Mouse (Mus musculus): ENCODE data around the gene Abtb2. TPM values are rescaled to one million over a fixed set of nuclear protein-coding genes. Genes with fewer than 3 reads are reported as not detected.

Abtb2 gene
- polyA plus RNA-seq, 1 experiment from 2014 or later = 18.6 TPM

DNA sequence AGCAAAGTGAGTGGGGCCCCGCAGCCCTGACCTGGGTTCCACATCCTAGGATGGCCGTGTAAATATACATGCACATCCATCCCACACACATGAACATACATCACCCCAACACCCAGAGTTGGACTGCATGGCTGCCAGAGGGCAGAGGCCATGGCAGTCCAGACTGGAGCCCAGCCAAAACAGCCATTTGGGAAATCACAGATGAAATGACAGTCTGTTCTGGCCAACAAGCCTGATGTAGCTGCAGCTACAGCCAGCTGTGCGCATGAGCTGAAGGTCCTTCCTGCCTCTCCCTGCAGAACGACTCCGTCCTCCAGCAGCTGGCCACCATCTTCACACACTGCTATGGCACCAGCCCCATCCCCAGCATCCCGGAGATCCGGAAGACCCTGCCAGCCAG, 144.7 kb downstream of the Abtb2 start:
- Histone ChIP-seq H3K4me2 (ENCODE audit: low read length) (no peak overlapping the region), H3K9ac (ENCODE audit: low read length) (no peak overlapping the region), H3K27me3 (ENCODE audit: control insufficient read depth, insufficient read depth, low read length) (no peaks in the 10 kb centered on the region), H3K27ac (replicated peaks in 1 of 2; ENCODE audit: control insufficient read depth in 1 of 2, insufficient read depth in 1 of 2, low read depth in 2 of 2, low read length in 2 of 2) (no peak overlapping the region), H3K9me3 (ENCODE audit: control insufficient read depth, low read length) (no peaks in the 10 kb centered on the region), H3K4me3 (ENCODE audit: control insufficient read depth in 1 of 2, insufficient read depth in 1 of 2, low read depth in 1 of 2, low read length in 2 of 2) (no peak overlapping the region), H3K4me1 (ENCODE audit: control insufficient read depth in 2 of 2, insufficient read depth in 2 of 2, low read length in 2 of 2) (peaks cover 17 to 24% of the 10 kb centered on the region in 2 experiments), H3K36me3 (ENCODE audit: control insufficient read depth, insufficient read depth, low read length) (peaks cover 85% of the 10 kb centered on the region)
- ATAC-seq (ENCODE audit: insufficient number of reproducible peaks, insufficient read depth, low FRiP score, low read depth) = no peak
- WGBS = 92% methylated on average over 7 of the region's 7 CpGs

- H3K36me3 ChIP-seq (ENCODE audit: control insufficient read depth, insufficient read depth, low read length) = peaks cover 90% of the 10 kb centered on the region
- no peak overlapping the region for H3K4me2 ChIP-seq (ENCODE audit: low read length)
- no peaks in the 10 kb centered on the region for H3K27me3 ChIP-seq (ENCODE audit: control insufficient read depth, insufficient read depth, low read length)
- H3K9ac ChIP-seq (ENCODE audit: low read length) = no peak overlapping the region
- no peak for ATAC-seq (ENCODE audit: insufficient number of reproducible peaks, insufficient read depth, low FRiP score, low read depth)
- no peak overlapping the region for H3K4me3 ChIP-seq (ENCODE audit: control insufficient read depth in 1 of 2, insufficient read depth in 1 of 2, low read depth in 1 of 2, low read length in 2 of 2)
- 81% methylated on average over 7 of the region's 7 CpGs for WGBS
- H3K27ac ChIP-seq (replicated peaks in 1 of 2; ENCODE audit: control insufficient read depth in 1 of 2, insufficient read depth in 1 of 2, low read depth in 2 of 2, low read length in 2 of 2) = no peak overlapping the region
- H3K4me1 ChIP-seq (ENCODE audit: control insufficient read depth in 2 of 2, insufficient read depth in 2 of 2, low read length in 2 of 2) = peaks cover 7 to 8% of the 10 kb centered on the region in 2 experiments; a peak in 2 of 4 replicates
- no peaks in the 10 kb centered on the region for H3K9me3 ChIP-seq (ENCODE audit: control insufficient read depth, low read length)
Measured at GRCm38 (mm10) chr2:103713831-103714230, 147.7 kb downstream of the Abtb2 start.

- ATAC-seq (ENCODE audit: insufficient number of reproducible peaks, insufficient read depth, low FRiP score, low read depth) = no peak
Measured at GRCm38 (mm10) chr2:103714412-103714811, 148.3 kb downstream of the Abtb2 start.

GRCm38 (mm10) chr2:103718594-103719291, 152.6 kb downstream of the Abtb2 start:
- ATAC-seq (ENCODE audit: insufficient number of reproducible peaks, insufficient read depth, low FRiP score, low read depth) = peak; percentile 65; the same call in 1 of the 2 replicates
- H3K4me3 ChIP-seq (ENCODE audit: control insufficient read depth in 1 of 2, insufficient read depth in 1 of 2, low read depth in 1 of 2, low read length in 2 of 2) = no peak overlapping the region
- peaks cover 76% of the 10 kb centered on the region for H3K36me3 ChIP-seq (ENCODE audit: control insufficient read depth, insufficient read depth, low read length)
- no peak overlapping the region for H3K27ac ChIP-seq (replicated peaks in 1 of 2; ENCODE audit: control insufficient read depth in 1 of 2, insufficient read depth in 1 of 2, low read depth in 2 of 2, low read length in 2 of 2)
- no peaks in the 10 kb centered on the region for H3K27me3 ChIP-seq (ENCODE audit: control insufficient read depth, insufficient read depth, low read length)
- H3K4me2 ChIP-seq (ENCODE audit: low read length) = no peak overlapping the region
- WGBS = 60% methylated on average over 8 of the region's 8 CpGs
- no peaks in the 10 kb centered on the region for H3K9me3 ChIP-seq (ENCODE audit: control insufficient read depth, low read length)
- no peak overlapping the region for H3K9ac ChIP-seq (ENCODE audit: low read length)
- peaks cover 7 to 8% of the 10 kb centered on the region in 2 experiments; a peak in 2 of 4 replicates for H3K4me1 ChIP-seq (ENCODE audit: control insufficient read depth in 2 of 2, insufficient read depth in 2 of 2, low read length in 2 of 2)

More at GRCm38 (mm10) chr2:103714412-103714811, 148.3 kb downstream of the Abtb2 start:
- Histone ChIP-seq H3K9me3 (ENCODE audit: control insufficient read depth, low read length) (no peaks in the 10 kb centered on the region), H3K4me2 (ENCODE audit: low read length) (no peak overlapping the region), H3K27ac (replicated peaks in 1 of 2; ENCODE audit: control insufficient read depth in 1 of 2, insufficient read depth in 1 of 2, low read depth in 2 of 2, low read length in 2 of 2) (no peak overlapping the region), H3K4me3 (ENCODE audit: control insufficient read depth in 1 of 2, insufficient read depth in 1 of 2, low read depth in 1 of 2, low read length in 2 of 2) (no peak overlapping the region), H3K4me1 (ENCODE audit: control insufficient read depth in 2 of 2, insufficient read depth in 2 of 2, low read length in 2 of 2) (peaks cover 7 to 8% of the 10 kb centered on the region in 2 experiments; a peak in 2 of 4 replicates), H3K27me3 (ENCODE audit: control insufficient read depth, insufficient read depth, low read length) (no peaks in the 10 kb centered on the region), H3K36me3 (ENCODE audit: control insufficient read depth, insufficient read depth, low read length) (peaks cover 84% of the 10 kb centered on the region), H3K9ac (ENCODE audit: low read length) (no peak overlapping the region)
- WGBS = 69% methylated on average over 4 of the region's 4 CpGs

DNA sequence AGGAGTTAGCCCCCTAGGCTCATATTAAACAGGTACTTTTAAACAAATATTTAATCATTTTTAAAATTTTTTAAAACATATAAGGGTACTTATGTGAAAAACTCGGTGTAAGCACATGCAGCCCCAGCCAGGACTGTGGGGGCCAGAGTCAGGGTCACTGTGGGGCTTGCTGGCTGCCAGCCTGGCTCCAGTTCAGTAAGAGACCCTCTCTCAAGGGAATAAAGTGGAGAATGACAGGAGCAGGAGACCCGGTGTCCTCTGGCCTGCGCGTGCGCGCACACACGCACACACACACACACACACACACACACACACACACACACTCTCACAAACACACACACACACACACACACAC, 153.2 kb downstream of the Abtb2 start:
- no peak for ATAC-seq (ENCODE audit: insufficient number of reproducible peaks, insufficient read depth, low FRiP score, low read depth)

GRCm38 (mm10) chr2:103724521-103724920, 158.4 kb downstream of the Abtb2 start:
- no peak overlapping the region for H3K27ac ChIP-seq (replicated peaks in 1 of 2; ENCODE audit: control insufficient read depth in 1 of 2, insufficient read depth in 1 of 2, low read depth in 2 of 2, low read length in 2 of 2)
- H3K27me3 ChIP-seq (ENCODE audit: control insufficient read depth, insufficient read depth, low read length) = no peaks in the 10 kb centered on the region
- H3K4me1 ChIP-seq (ENCODE audit: control insufficient read depth in 2 of 2, insufficient read depth in 2 of 2, low read length in 2 of 2) = no peaks in the 10 kb centered on the region
- WGBS = 79% methylated on average over 2 of the region's 2 CpGs
- H3K36me3 ChIP-seq (ENCODE audit: control insufficient read depth, insufficient read depth, low read length) = peaks cover 88% of the 10 kb centered on the region
- no peaks in the 10 kb centered on the region for H3K9me3 ChIP-seq (ENCODE audit: control insufficient read depth, low read length)
- no peak overlapping the region for H3K9ac ChIP-seq (ENCODE audit: low read length)
- no peak overlapping the region for H3K4me2 ChIP-seq (ENCODE audit: low read length)
- no peak overlapping the region for H3K4me3 ChIP-seq (ENCODE audit: control insufficient read depth in 1 of 2, insufficient read depth in 1 of 2, low read depth in 1 of 2, low read length in 2 of 2)
- no peak for ATAC-seq (ENCODE audit: insufficient number of reproducible peaks, insufficient read depth, low FRiP score, low read depth)

More for the DNA sequence above, 153.2 kb downstream of the Abtb2 start:
- Histone ChIP-seq H3K36me3 (ENCODE audit: control insufficient read depth, insufficient read depth, low read length) (peaks cover 76% of the 10 kb centered on the region), H3K27me3 (ENCODE audit: control insufficient read depth, insufficient read depth, low read length) (no peaks in the 10 kb centered on the region), H3K4me2 (ENCODE audit: low read length) (no peak overlapping the region), H3K27ac (replicated peaks in 1 of 2; ENCODE audit: control insufficient read depth in 1 of 2, insufficient read depth in 1 of 2, low read depth in 2 of 2, low read length in 2 of 2) (no peak overlapping the region), H3K4me3 (ENCODE audit: control insufficient read depth in 1 of 2, insufficient read depth in 1 of 2, low read depth in 1 of 2, low read length in 2 of 2) (no peak overlapping the region), H3K9me3 (ENCODE audit: control insufficient read depth, low read length) (no peaks in the 10 kb centered on the region), H3K9ac (ENCODE audit: low read length) (no peak overlapping the region), H3K4me1 (ENCODE audit: control insufficient read depth in 2 of 2, insufficient read depth in 2 of 2, low read length in 2 of 2) (peaks cover 7 to 8% of the 10 kb centered on the region in 2 experiments; a peak in 2 of 4 replicates)
- 90% methylated on average over 7 of the region's 7 CpGs for WGBS

DNA sequence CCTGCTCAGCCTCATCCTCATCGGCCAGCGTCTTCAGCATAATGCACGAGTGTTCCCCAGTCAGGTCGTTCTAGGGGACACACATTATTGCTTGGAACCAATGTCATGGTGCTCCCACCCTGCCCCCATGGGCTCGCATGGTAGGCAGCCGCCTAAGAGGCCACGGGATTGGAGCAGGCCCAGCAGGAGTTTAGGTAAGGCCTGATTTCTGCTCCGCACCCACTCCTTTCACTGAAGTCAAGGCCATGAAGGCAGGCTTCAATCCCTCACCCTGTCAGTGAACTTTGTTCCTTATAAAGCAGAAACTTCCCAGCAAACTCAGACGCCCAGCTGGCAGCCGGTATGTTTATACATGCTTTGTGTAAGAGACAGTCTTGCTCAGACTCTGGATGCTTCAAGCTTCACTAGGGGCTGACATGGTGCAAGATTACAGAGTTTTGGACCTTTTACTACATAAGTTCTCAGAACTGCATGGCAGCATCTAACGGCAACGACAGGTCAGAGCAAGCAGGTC, 162.0 kb downstream of the Abtb2 start:
- Histone ChIP-seq H3K4me3 (ENCODE audit: control insufficient read depth in 1 of 2, insufficient read depth in 1 of 2, low read depth in 1 of 2, low read length in 2 of 2) (no peak overlapping the region), H3K9me3 (ENCODE audit: control insufficient read depth, low read length) (no peaks in the 10 kb centered on the region), H3K27me3 (ENCODE audit: control insufficient read depth, insufficient read depth, low read length) (no peaks in the 10 kb centered on the region), H3K27ac (replicated peaks in 1 of 2; ENCODE audit: control insufficient read depth in 1 of 2, insufficient read depth in 1 of 2, low read depth in 2 of 2, low read length in 2 of 2) (no peak overlapping the region), H3K9ac (ENCODE audit: low read length) (no peak overlapping the region), H3K36me3 (ENCODE audit: control insufficient read depth, insufficient read depth, low read length) (peaks cover 93% of the 10 kb centered on the region), H3K4me2 (ENCODE audit: low read length) (no peak overlapping the region), H3K4me1 (ENCODE audit: control insufficient read depth in 2 of 2, insufficient read depth in 2 of 2, low read length in 2 of 2) (no peaks in the 10 kb centered on the region)
- ATAC-seq (ENCODE audit: insufficient number of reproducible peaks, insufficient read depth, low FRiP score, low read depth) = no peak
- 88% methylated on average over 12 of the region's 12 CpGs for WGBS

Data from heart, embryonic 14.5 days (tissue).